Mouse (Mus musculus): ENCODE results near the gene Ppan.

DNA sequence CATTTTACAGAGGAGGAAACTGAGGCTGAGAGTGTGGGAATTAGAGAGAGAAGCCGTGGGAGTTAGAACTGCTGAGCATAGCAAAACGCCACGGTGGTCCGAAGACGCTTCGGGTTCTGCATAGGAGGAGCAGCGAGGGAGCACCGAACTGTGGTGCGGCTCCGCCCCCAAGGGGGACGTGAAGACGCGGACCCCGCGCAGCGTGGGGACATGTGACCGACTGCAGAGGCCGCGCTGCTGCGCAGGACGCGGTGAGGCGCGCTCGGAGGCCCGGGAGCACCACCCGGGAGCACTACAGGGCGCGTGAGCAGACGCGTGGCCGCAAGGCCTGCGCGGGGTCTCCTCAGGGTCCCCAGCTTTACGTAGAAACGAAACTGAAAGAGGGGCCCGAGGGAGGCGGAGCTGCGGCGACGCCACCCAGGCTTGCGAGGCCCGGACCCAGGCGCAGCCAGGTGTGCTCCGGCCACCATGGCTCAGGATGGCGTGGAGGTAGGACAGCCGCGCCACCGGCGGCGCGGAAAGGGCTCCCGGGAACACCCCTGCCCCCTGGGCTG is 19.4 kb upstream of the Ppan start, which contains the start of gene A230050P20Rik:
- TF ChIP-seq POLR2A (IDR thresholded peaks at IDR 0.05; ENCODE audit: insufficient read length, low read depth) (peak; percentile 71), TCF3 (IDR thresholded peaks at IDR 0.05; ENCODE audit: insufficient read length, low read depth) (no peak), USF1 (IDR thresholded peaks at IDR 0.05; ENCODE audit: low read depth) (peak; percentile 26), E2F4 (IDR thresholded peaks at IDR 0.05; ENCODE audit: insufficient read depth) (no peak), MAX (IDR thresholded peaks at IDR 0.05; ENCODE audit: low read depth) (no peak), POLR2AphosphoS2 (IDR thresholded peaks at IDR 0.05; ENCODE audit: insufficient read length, low read depth) (peak; percentile 61), CEBPB (IDR thresholded peaks at IDR 0.05; ENCODE audit: insufficient read depth, poor library complexity, severe bottlenecking) (no peak), TCF12 (IDR thresholded peaks at IDR 0.05; ENCODE audit: insufficient read depth, poor library complexity, severe bottlenecking) (no peak), MYOD1 (IDR thresholded peaks at IDR 0.05; ENCODE audit: control insufficient read depth in 1 of 3, insufficient read length in 2 of 3, low read depth in 2 of 3) (peak in 1 of 3 experiments; percentile 1), MYOG (IDR thresholded peaks at IDR 0.05; ENCODE audit: control insufficient read depth in 1 of 3, insufficient read depth in 1 of 3, insufficient read length in 2 of 3, low read depth in 2 of 3) (peak in 1 of 3 experiments; percentile 22), REST (IDR thresholded peaks at IDR 0.05; ENCODE audit: insufficient read depth, insufficient read length) (no peak)

Data from myocyte (in vitro differentiated cells).